Mouse (Mus musculus) liver, adult (tissue): Measurements from ENCODE around the gene Hspa5.

Experiments
- GATA4 ChIP-seq: IDR thresholded peaks from 2 replicates; pipeline ENCODE4 v1.6.1; 2014; ENCODE audit warnings: mild to moderate bottlenecking, low read length; ENCODE audit not compliant: insufficient replicate concordance

Gene Hspa5

GRCm38 (mm10) chr2:34771368-34772226, at the start of gene Hspa5:
Gene Hspa5 (plus strand): TSS chr2:34771970.
- peak; percentile 54; the same call in 1 of the 2 replicates for TF ChIP-seq GATA4

GRCm38 (mm10) chr2:34725269-34725668, 46.5 kb upstream of the Hspa5 start:
- no peak for TF ChIP-seq GATA4

- TF ChIP-seq GATA4 = no peak
These were observed 44.6 kb upstream of the Hspa5 start for GRCm38 (mm10) chr2:34727045-34727728.

DNA sequence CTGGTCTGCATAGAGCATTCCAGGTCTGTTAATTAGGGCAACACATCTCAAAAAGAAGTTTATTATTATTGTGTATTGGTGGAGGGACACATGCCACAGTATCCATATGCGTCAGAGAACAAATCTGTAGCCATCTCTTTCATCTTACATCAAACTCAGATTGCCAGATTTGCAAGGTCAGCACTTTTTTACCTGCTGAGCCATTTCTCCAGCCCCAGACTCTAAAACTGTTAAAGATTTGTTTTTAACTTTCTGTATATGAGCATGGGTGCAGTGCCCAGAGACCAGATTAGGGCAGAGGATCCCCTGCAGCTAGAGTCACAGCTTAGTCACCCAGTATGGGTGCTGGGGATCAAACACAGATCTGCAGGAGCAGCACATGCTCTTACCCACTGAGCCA, 35.1 kb upstream of the Hspa5 start:
- no peak for TF ChIP-seq GATA4

- TF ChIP-seq GATA4 = no peak
These were observed 33.9 kb upstream of the Hspa5 start for GRCm38 (mm10) chr2:34737911-34738310.

GRCm38 (mm10) chr2:34739684-34740391, 31.9 kb upstream of the Hspa5 start:
- TF ChIP-seq GATA4 = no peak

DNA sequence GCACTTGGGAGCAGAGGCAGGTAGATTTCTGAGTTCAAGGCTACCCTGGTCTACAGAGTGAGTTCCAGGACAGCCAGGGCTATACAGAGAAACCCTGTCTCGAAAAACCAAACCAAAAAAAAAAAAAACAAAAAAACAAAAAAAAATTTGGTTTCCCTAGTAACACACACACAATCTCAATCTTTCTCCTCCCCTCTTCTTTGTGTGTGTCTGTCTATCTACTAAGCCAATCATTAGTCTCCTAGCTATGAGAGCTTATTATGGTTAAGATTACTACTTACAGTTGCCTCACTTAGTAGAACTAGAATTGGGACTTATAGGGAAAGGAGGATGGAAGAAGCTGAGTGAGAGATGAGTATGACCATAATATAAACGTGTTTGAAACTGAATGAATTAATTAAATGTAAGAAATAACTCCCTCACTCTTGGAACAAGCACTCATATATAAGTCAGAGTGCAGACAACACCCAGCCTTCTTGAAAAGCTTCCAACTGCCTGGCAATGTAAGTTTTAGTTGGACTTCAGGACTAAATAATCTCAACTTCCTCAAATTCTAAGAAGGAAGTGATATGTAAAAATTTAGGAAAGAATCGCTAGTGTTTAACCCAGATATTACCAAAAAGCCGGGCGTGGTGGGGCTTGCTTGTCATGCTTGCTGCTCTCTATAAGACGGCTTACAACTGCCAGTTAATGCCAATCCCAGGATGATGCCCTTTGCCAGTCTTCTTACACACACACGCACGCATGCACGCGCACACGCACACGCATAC, 30.2 kb upstream of the Hspa5 start:
- no peak for TF ChIP-seq GATA4

GRCm38 (mm10) chr2:34742675-34743074, 29.1 kb upstream of the Hspa5 start:
- no peak for TF ChIP-seq GATA4

GRCm38 (mm10) chr2:34744476-34744875, 27.3 kb upstream of the Hspa5 start:
- TF ChIP-seq GATA4 = no peak

- TF ChIP-seq GATA4 = no peak
These were observed 26.1 kb upstream of the Hspa5 start for GRCm38 (mm10) chr2:34745673-34746072.

GRCm38 (mm10) chr2:34748479-34748878, 23.3 kb upstream of the Hspa5 start:
- TF ChIP-seq GATA4 = no peak

DNA sequence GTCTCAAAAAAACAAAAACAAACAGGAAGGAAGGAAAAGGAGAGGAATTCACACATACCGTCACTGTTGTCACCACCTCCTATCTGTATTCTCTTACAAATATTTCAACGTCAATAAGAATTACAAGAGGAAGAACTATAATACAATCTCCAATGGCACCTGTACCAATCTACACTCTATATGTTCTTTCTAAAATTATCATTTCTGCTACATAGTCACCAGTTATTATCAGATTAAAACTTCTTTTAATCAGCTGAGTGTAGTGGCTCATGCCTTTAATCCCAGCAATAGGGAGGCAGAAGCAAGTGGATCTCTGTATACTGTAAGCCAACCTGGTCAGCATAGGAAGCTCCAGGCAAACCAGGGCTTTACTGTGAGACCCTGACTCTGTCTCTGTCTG, 21.5 kb upstream of the Hspa5 start:
- no peak for TF ChIP-seq GATA4

DNA sequence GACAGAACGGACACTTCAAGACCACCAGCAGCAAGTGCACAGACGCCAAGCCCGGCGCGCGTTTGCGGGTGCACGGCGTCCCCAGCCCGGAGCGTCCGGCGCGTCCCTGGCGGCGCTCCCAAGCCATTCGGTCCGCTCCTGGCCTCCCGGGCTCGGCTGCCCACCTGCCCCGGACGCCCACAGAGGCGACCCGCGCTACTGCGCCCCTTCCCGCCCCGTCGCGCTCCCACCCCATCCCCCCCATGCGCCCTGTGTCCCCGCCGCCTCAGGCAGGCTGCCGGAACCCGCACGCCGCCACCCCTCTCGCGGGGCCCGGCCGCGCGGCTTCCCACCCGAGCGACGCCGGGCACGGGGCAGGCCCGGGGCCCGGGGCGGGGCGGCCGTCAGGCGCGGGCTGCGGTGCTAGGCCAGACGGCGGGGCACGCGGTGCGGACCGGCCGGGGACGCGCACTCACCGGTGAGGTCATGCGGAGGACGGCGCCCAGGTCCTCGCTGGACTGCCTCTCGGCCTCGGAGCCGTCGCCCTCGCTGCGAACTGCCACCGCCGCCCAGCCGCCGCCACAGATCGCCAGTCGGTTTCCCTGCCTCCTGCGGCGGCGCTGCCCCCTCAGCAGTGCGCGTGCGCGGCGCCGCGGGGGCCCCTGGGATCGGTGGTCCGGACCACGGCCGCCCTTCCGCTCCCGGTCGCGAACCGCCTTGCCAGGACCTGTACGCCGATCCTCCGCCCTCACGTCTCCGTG, 17.8 kb upstream of the Hspa5 start:
- TF ChIP-seq GATA4 = peak; percentile 27; the same call in 1 of the 2 replicates
